Mouse (Mus musculus) ES-E14 (cell line): ENCODE measurements around the gene Cd6.

Source experiments
- CHD2 ChIP-seq: IDR thresholded peaks from 2 replicates; pipeline ENCODE4 v1.6.1; 2014; ENCODE audit warnings: mild to moderate bottlenecking, low read depth, low read length, inconsistent platforms
- HCFC1 ChIP-seq: IDR thresholded peaks from 2 replicates; pipeline ENCODE4 v1.6.1; 2012; ENCODE audit warnings: low read length, inconsistent platforms, borderline replicate concordance; ENCODE audit not compliant: insufficient read depth
- ZC3H11A ChIP-seq: IDR thresholded peaks from 2 replicates; pipeline ENCODE4 v1.6.1; 2012; ENCODE audit warnings: low read depth, mild to moderate bottlenecking, inconsistent platforms, low read length, borderline replicate concordance
- ZNF384 ChIP-seq: IDR thresholded peaks from 2 replicates; pipeline ENCODE4 v1.6.1; 2012; ENCODE audit warnings: low read depth, low read length, inconsistent platforms

DNA sequence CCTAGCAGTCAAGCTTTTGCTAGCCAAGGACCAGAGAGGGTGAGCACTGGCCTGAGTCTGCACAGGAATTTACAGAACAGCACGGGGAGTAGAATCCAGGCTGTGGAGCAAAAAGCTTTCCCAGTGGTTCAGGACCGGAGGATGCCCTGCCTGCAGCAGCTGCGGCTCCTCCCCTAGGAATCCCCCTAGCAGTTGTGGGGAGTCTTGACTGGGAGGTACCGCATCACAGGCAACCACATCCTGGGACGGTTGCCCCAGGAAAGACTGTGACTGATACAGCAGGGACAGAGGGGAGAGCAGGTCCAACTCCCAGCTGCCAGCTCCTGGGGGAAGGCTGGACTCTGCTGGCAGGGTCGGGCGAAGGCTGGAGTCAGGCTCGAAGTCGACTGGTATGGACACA, 41.6 kb downstream of the Cd6 start:
- TF ChIP-seq ZC3H11A: no peak
- TF ChIP-seq CHD2: no peak
- TF ChIP-seq ZNF384: no peak
- TF ChIP-seq HCFC1: no peak
